Mouse (Mus musculus): ENCODE measurements around the gene Myl7.

Myl7 gene

GRCm38 (mm10) chr11:5867196-5867595 is 31.4 kb downstream of the Myl7 start:
- in situ Hi-C loops (cut with MseI, MboI), result no loop called here

- in situ Hi-C loops (cut with MseI, MboI), result no loop called here
These were observed 36.0 kb downstream of the Myl7 start for GRCm38 (mm10) chr11:5862394-5863105.

DNA sequence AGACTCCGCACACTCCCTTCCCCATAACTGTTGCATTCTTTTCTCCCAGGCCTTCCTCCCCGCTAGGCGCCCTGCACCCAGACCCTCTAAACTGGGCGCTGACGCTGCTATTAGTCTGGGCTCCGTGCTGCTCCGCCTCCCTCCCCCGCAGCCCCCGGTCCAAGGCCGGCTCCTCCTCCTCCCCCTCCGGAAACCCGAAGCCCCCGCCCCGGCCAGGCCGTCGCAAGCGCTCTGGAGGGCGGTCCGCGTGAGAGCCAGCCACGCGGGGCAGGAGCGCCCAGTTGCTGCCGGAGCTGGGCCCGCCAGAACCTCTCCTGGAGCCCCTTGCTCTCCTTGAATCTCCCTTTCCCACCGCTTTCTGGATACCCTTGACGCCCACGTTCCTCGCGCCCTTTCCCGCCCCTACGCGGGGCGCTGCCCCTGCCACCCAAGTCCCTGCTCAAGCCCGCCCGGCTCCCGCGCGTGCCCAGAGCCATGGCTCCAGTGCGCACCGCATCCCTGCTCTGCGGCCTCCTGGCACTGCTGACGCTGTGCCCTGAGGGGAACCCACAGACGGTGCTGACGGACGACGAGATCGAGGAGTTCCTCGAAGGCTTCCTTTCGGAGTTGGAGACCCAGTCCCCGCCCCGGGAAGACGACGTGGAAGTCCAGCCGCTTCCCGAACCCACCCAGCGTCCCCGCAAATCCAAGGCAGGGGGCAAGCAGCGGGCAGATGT is 36.7 kb downstream of the Myl7 start, which contains the start of gene Aebp1:
TSS of gene Aebp1 (plus strand) at position 270 of the 716 bp plus-strand sequence.
- in situ Hi-C loops (cut with MseI, MboI), result no loop called here

DNA sequence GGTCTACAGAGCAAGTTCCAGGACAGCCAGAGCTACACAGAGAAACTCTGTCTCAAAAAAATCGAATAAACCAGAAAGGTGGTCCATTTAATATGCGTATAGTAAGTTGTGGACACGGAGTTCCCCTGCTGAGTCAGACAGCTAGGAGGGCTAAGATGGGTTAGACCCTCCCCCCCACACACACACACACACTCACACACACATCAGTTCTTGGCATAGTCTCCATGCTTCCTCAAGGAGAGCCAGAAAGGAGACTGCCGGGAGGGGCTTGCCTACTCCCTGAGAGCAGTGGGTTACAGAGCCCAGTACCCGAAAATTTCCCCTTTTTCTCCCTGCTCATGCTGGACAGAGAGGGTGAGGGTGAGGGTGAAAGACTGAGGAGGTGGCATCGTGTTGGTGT is 37.9 kb downstream of the Myl7 start:
- in situ Hi-C loops (cut with MseI, MboI), result no loop called here

DNA sequence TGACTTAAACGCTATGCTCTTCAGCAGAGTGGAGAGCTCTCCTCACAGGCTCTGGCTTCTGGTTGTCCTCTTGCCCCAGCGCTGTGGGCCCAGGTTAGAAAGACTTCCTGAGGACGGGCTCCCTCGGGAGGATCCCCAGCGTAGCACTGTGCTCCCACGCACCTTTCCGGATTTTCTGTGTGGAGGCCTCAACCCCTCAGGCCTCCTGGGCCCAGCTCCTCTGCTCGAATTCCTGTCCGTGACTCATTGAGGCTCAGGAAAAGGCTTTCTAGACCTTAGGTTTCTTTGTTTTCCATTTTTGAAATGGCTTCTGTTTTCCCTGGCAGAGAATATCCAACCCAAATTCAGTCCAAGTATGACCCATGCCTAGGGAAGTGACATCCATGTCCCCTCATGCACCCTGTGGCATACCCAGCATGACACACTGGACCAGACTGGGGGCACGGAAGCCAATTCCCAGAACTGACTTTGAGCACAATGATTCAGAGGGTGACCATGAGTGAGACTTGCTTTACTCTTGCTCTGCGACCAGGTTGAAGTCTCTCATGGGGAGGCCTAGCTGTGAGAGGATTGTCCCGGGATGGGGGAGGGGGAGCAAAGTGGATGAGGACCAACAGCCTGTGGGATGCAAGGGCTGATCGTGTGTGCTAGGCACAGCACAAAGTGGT is 38.6 kb downstream of the Myl7 start:
- in situ Hi-C loops (cut with MseI, MboI), result no loop called here

GRCm38 (mm10) chr11:5858723-5859122 is 39.9 kb downstream of the Myl7 start:
- in situ Hi-C loops (cut with MseI, MboI), result no loop called here

- in situ Hi-C loops (cut with MseI, MboI), result no loop called here
These were observed 42.0 kb downstream of the Myl7 start for GRCm38 (mm10) chr11:5856479-5857130.

DNA sequence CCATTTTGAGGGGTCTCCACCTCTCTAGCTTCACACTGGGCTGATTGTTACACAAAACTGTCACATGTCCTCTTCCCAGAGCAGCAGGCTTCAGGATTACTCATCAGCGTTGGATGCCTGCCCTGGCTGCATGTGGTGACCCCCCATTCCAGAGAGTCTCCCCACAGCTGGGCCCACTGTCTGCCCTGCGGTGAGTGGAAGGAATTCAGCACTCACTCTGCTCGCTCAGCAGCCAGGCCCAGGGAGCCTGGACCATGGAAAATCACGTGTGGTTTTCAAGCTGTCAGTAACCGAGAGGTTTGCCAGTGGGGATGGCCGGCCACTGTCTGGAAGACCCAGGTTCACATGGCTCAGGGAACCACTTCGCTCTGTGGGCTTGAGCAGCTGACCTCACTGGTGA is 42.7 kb downstream of the Myl7 start:
- in situ Hi-C loops (cut with MseI, MboI), result no loop called here

GRCm38 (mm10) chr11:5855481-5855880 is 43.1 kb downstream of the Myl7 start:
- in situ Hi-C loops (cut with MseI, MboI), result no loop called here

DNA sequence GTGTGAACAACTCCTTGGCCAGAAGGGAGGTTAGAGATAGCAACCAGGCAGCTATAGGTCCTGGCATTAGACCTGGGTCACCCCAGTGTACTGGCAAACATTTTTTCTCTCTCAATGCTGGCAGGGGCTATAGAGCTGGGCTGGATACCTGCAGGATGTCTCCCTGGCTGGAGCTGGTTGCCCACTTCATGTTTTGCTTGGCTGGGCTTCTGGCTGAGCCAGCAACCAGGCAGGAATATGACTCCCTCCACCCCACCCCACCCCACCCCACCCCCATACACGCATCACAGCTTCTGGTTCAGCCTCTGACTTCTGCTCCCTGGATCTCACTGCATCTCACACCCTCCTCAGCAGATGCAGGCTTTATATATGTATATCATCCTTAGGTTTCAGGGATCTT is 46.3 kb downstream of the Myl7 start:
- in situ Hi-C loops (cut with MseI, MboI), result no loop called here

GRCm38 (mm10) chr11:5851021-5851736 is 47.4 kb downstream of the Myl7 start:
- in situ Hi-C loops (cut with MseI, MboI), result no loop called here

DNA sequence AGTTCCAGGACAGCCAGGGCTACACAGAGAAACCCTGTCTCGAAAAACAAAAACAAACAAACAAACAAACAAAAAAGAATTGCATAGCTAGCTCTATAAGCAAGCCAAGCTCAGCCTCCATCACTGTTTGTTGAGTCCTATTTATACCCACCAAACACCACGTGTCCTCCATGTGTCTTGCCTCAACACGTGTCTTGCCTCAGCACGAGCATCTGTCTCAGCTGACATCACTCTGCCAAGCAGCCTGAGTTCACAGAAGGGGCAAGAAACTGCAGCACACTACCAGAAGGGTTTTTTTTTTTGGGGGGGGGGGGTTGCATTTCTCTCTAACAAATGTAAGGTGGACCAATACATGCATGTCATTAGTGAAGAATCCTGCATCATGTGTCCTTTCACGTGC is 48.1 kb downstream of the Myl7 start:
- in situ Hi-C loops (cut with MseI, MboI), result no loop called here

DNA sequence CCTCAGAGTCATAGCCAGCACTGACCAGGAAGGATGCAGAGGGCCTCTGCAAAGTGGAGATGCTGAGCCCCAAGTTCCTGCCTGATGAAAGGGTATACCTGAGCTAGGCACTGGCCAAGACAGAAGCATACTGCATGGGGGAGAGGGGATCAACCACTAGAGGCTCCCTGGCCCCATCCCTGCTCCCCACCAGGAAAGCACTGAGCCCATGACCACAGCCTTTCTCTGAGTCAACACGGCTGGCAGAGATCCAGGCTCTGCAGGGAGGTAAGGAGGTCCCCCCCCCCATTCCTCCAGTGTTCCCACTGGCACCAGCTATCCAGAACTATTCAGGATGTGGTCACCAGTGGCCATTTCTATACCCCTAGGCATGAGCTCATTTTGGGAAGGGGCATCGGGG is 49.3 kb downstream of the Myl7 start:
- in situ Hi-C loops (cut with MseI, MboI), result no loop called here

DNA sequence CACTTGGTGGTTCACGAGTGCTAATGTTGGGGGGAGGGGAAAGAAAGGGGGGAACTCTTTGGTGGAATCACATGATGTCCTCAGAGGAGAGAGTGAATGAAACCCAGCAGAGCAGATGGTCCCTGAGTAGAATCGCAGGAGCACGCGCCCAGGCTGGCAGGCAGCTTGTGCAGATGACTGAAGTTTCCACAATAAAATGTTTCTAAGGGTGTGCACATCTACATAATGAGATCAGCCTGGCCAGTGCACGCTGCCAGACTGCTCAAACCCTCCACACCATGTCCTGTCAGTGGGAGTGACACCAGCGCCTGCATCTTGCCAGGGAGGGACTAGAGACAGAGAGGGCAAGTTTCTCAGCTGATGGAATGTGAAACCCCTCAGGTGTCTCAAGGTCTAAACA is 49.8 kb downstream of the Myl7 start:
- in situ Hi-C loops (cut with MseI, MboI), result no loop called here

DNA sequence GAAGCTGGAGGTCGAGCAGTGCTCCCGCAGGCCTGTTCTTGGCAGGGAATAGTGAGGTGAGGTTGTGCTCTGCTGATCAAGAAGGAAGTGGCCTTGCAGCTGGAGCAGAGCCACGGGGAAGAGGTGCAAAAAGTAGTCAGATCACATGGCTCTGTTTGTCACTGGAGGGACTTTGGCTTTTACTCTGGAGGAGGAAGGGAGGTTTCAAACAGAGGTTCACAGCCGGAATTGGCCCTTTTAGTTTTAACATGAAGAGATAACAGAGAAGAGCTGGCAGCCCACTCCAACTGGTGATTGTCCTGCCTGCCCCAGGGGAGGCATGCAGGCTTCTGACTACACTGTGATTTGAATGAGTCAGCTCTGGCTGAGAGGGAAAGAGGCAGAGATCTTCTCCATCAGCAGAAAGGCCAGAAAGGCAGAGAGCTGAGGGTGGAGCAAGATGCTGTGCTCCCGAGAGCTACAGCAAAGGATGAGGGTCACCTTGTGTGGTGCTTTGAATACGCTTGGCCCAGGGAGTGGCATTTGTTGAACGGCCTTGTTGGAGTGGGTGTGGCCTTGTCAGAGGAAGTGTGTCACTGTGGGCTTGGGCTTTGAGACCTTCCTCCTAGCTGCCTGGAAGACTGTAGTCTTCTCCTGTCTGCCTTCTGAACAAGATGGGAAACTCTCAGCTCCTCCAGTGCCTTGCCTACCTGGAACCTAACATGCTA is 51.8 kb downstream of the Myl7 start:
- in situ Hi-C loops (cut with MseI, MboI), result no loop called here
